Mouse (Mus musculus) forebrain, embryonic 15.5 days (tissue): ENCODE results near the gene Fcamr. TPM values are rescaled to one million over a fixed set of nuclear protein-coding genes. Genes with fewer than 3 reads are reported as not detected.

Experiments used
- polyA plus RNA-seq: library from polyadenylated mRNA; unstranded; fragments of >200 nt; fragmentation: Nextera tagmentation; extraction: Ambion mirVana; gene quantifications from 2 replicates; pipeline ENCODE4 v1.2.1, GENCODE M21; 2015

Fcamr gene
- polyA plus RNA-seq, 1 experiment from 2014 or later, result not detected

Other genes starting within 250 kb of the Fcamr start
- gene Zp3r, start 171.3 kb upstream of the Fcamr start, polyA plus RNA-seq, result not detected in 2 replicates
- not detected in 2 replicates for gene C4bp, start 139.3 kb upstream of the Fcamr start, polyA plus RNA-seq
- 0.13 TPM in 1 of 2 replicates, not detected in the other for gene Gm29427, start 85.1 kb upstream of the Fcamr start, polyA plus RNA-seq
- gene Yod1, start 83.6 kb upstream of the Fcamr start, polyA plus RNA-seq, result 19.3 and 20.1 TPM in 2 replicates
- 24.9 and 25.6 TPM in 2 replicates for gene Pfkfb2, start 71.6 kb upstream of the Fcamr start, polyA plus RNA-seq
- gene AA986860, start 68.9 kb upstream of the Fcamr start, polyA plus RNA-seq, result 0.53 and 0.56 TPM in 2 replicates
- gene Pigr, start 25.8 kb downstream of the Fcamr start, polyA plus RNA-seq, result not detected in 2 replicates
- gene Fcmr, start 64.8 kb downstream of the Fcamr start, polyA plus RNA-seq, result not detected in 2 replicates
- gene Il24, start 86.6 kb downstream of the Fcamr start, polyA plus RNA-seq, result not detected in 2 replicates
- gene Il20, start 110.5 kb downstream of the Fcamr start, polyA plus RNA-seq, result not detected in 2 replicates
- gene Il19, start 139.2 kb downstream of the Fcamr start, polyA plus RNA-seq, result not detected in 2 replicates
- not detected in 2 replicates for gene Il10, start 218.9 kb downstream of the Fcamr start, polyA plus RNA-seq